Mouse (Mus musculus): ENCODE measurements around the gene Nrxn3. TPM values are rescaled to one million over a fixed set of nuclear protein-coding genes. Genes with fewer than 3 reads are reported as not detected.

Gene Nrxn3
- total RNA-seq, 2 experiments from 2014 or later, result 185 to 191 TPM

- intact Hi-C loops (cut with DNase I), result no loop called here
- DNase-seq (ENCODE audit: extremely low spot score in 1 of 2, low spot score in 2 of 2), result peak in 1 of 2 experiments; percentile 23
Measured at GRCm38 (mm10) chr12:89699469-89699868, 976.8 kb downstream of the Nrxn3 start.

- intact Hi-C loops (cut with DNase I), result no loop called here
- DNase-seq (ENCODE audit: extremely low spot score in 1 of 2, low spot score in 2 of 2), result no peak
Measured at GRCm38 (mm10) chr12:89700937-89701458, 978.3 kb downstream of the Nrxn3 start.

- no peak for DNase-seq (ENCODE audit: extremely low spot score in 1 of 2, low spot score in 2 of 2)
- intact Hi-C loops (cut with DNase I), result no loop called here
Measured at GRCm38 (mm10) chr12:89702931-89703330, 980.3 kb downstream of the Nrxn3 start.

GRCm38 (mm10) chr12:89707913-89708312, 985.2 kb downstream of the Nrxn3 start:
- intact Hi-C loops (cut with DNase I), result no loop called here
- DNase-seq (ENCODE audit: extremely low spot score in 1 of 2, low spot score in 2 of 2), result no peak

GRCm38 (mm10) chr12:89710459-89710858, 987.8 kb downstream of the Nrxn3 start:
- peak in 1 of 2 experiments; percentile 16 for DNase-seq (ENCODE audit: extremely low spot score in 1 of 2, low spot score in 2 of 2)
- intact Hi-C loops (cut with DNase I), result no loop called here

GRCm38 (mm10) chr12:89711791-89712190, 989.1 kb downstream of the Nrxn3 start:
- intact Hi-C loops (cut with DNase I), result no loop called here
- DNase-seq (ENCODE audit: extremely low spot score in 1 of 2, low spot score in 2 of 2), result no peak

- no peak for DNase-seq (ENCODE audit: extremely low spot score in 1 of 2, low spot score in 2 of 2)
- intact Hi-C loops (cut with DNase I), result no loop called here
Measured at GRCm38 (mm10) chr12:89719194-89720080, 996.8 kb downstream of the Nrxn3 start.

GRCm38 (mm10) chr12:89720945-89721344, 998.3 kb downstream of the Nrxn3 start:
- DNase-seq (ENCODE audit: extremely low spot score in 1 of 2, low spot score in 2 of 2), result no peak
- intact Hi-C loops (cut with DNase I), result no loop called here

GRCm38 (mm10) chr12:89722462-89722861, 999.8 kb downstream of the Nrxn3 start:
- DNase-seq (ENCODE audit: extremely low spot score in 1 of 2, low spot score in 2 of 2), result peak; percentile 25 to 47
- intact Hi-C loops (cut with DNase I), result no loop called here

- DNase-seq (ENCODE audit: extremely low spot score in 1 of 2, low spot score in 2 of 2), result peak in 1 of 2 experiments; percentile 49
- intact Hi-C loops (cut with DNase I), result no loop called here
Measured at GRCm38 (mm10) chr12:89724048-89724447, 1001.4 kb downstream of the Nrxn3 start.

- DNase-seq (ENCODE audit: extremely low spot score in 1 of 2, low spot score in 2 of 2), result no peak
- intact Hi-C loops (cut with DNase I), result no loop called here
Measured at GRCm38 (mm10) chr12:89742326-89742725, 1019.6 kb downstream of the Nrxn3 start.

GRCm38 (mm10) chr12:89742796-89743195, 1020.1 kb downstream of the Nrxn3 start:
- intact Hi-C loops (cut with DNase I), result no loop called here
- DNase-seq (ENCODE audit: extremely low spot score in 1 of 2, low spot score in 2 of 2), result no peak

- DNase-seq (ENCODE audit: extremely low spot score in 1 of 2, low spot score in 2 of 2), result no peak
- intact Hi-C loops (cut with DNase I), result no loop called here
Measured at GRCm38 (mm10) chr12:89764191-89765082, 1041.8 kb downstream of the Nrxn3 start.

- intact Hi-C loops (cut with DNase I), result no loop called here
- no peak for DNase-seq (ENCODE audit: extremely low spot score in 1 of 2, low spot score in 2 of 2)
Measured at GRCm38 (mm10) chr12:89765179-89765578, 1042.5 kb downstream of the Nrxn3 start.

GRCm38 (mm10) chr12:89788794-89789193, 1066.1 kb downstream of the Nrxn3 start:
- peak in 1 of 2 experiments; percentile 26 for DNase-seq (ENCODE audit: extremely low spot score in 1 of 2, low spot score in 2 of 2)
- intact Hi-C loops (cut with DNase I), result no loop called here

GRCm38 (mm10) chr12:89789981-89790380, 1067.3 kb downstream of the Nrxn3 start:
- intact Hi-C loops (cut with DNase I), result no loop called here
- no peak for DNase-seq (ENCODE audit: extremely low spot score in 1 of 2, low spot score in 2 of 2)

GRCm38 (mm10) chr12:89791829-89792228, 1069.2 kb downstream of the Nrxn3 start:
- DNase-seq (ENCODE audit: extremely low spot score in 1 of 2, low spot score in 2 of 2), result no peak
- intact Hi-C loops (cut with DNase I), result no loop called here

GRCm38 (mm10) chr12:89794741-89795140, 1072.1 kb downstream of the Nrxn3 start:
- intact Hi-C loops (cut with DNase I), result no loop called here

GRCm38 (mm10) chr12:89808217-89808616, 1085.5 kb downstream of the Nrxn3 start:
- intact Hi-C loops (cut with DNase I), result no loop called here
- DNase-seq (ENCODE audit: extremely low spot score in 1 of 2, low spot score in 2 of 2), result no peak

More at GRCm38 (mm10) chr12:89794741-89795140, 1072.1 kb downstream of the Nrxn3 start:
- DNase-seq (ENCODE audit: extremely low spot score in 1 of 2, low spot score in 2 of 2), result no peak
